Mouse (Mus musculus): ENCODE data around the gene Tmbim1. TPM values are rescaled to one million over a fixed set of nuclear protein-coding genes. Genes with fewer than 3 reads are reported as not detected.

Gene Tmbim1
- total RNA-seq, 2 experiments from 2014 or later, result 63.2 to 68.6 TPM

DNA sequence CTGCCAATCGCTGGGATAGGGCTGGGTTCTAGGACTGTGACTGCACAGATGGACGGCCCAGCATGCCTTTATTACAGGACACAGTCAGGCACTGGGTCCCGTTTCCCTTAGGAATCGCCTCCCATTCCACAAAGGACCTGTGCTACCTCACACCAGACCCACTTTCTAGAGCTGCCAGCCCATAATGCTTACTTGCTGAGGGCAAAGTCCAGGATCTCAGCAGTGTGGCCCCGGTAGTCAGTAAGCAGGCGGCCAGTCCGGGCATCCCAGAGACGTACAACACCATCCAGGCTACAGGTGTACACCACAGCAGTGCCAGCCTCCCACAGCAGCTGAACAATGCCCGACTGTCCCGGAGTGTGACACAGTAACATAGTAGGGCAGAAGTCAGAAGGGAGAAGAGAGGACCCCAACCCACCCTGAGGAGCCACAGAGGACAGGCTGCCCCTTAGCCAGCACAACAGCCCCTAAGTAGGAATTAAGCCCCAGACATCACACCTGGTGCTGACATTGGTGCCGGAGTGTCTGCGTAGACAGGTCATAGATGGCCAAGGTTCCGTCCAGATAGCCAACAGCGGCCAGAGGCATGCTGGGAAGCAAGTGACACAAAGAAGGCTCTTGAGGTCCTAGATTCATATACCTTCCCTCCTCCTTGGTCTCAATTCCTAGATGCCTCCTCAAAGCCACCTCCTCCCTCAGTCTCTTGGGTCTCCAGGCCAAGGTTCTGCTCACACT, 24.7 kb downstream of the Tmbim1 start:
- no peak for DNase-seq (ENCODE audit: low spot score in 2 of 2)

DNA sequence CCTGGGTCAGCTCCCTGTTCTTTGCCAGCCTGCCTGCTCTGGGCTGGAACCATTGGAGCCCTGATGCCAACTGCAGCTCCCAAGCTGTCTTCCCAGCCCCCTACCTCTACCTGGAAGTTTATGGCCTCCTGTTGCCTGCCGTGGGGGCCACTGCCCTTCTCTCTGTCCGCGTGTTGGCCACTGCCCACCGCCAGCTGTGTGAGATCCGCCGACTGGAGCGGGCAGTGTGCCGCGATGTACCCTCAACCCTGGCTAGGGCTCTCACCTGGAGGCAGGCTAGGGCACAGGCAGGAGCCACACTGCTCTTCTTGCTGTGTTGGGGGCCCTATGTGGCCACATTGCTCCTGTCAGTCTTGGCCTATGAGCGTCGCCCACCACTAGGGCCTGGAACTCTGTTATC, 26.4 kb downstream of the Tmbim1 start:
- DNase-seq (ENCODE audit: low spot score in 2 of 2), result no peak

- no peak for DNase-seq (ENCODE audit: low spot score in 2 of 2)
Observed at GRCm38 (mm10) chr1:74278538-74278937, 26.9 kb downstream of the Tmbim1 start, which contains the start of gene Gpbar1. Gene Gpbar1 (plus strand): TSS chr1:74278550.

GRCm38 (mm10) chr1:74277883-74278537, 27.4 kb downstream of the Tmbim1 start:
- DNase-seq (ENCODE audit: low spot score in 2 of 2), result no peak

- no peak for DNase-seq (ENCODE audit: low spot score in 2 of 2)
Observed at GRCm38 (mm10) chr1:74277041-74277440, 28.4 kb downstream of the Tmbim1 start.

DNA sequence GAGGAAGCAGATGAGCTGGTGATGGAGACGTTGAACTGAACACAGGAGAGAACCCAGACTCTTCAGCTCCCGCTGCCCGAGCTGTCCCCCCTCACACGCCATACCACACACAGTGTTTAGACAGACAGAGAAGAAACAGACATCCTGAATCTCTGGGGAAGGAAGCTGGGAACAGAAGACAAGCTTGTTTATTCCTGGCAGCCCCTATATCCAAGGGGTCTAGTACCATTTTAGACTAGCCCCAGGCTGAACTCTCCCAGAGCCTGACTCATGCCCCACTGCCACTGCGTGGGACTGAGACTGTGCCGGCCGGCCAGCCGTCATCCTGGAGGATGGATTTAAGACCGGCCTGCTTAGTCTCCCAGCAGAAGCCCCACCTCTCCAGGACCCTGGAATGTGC, 30.4 kb downstream of the Tmbim1 start:
- peak in 1 of 2 experiments; percentile 16 for DNase-seq (ENCODE audit: low spot score in 2 of 2)

- no peak for DNase-seq (ENCODE audit: low spot score in 2 of 2)
Observed at GRCm38 (mm10) chr1:74271659-74272058, 33.8 kb downstream of the Tmbim1 start.

DNA sequence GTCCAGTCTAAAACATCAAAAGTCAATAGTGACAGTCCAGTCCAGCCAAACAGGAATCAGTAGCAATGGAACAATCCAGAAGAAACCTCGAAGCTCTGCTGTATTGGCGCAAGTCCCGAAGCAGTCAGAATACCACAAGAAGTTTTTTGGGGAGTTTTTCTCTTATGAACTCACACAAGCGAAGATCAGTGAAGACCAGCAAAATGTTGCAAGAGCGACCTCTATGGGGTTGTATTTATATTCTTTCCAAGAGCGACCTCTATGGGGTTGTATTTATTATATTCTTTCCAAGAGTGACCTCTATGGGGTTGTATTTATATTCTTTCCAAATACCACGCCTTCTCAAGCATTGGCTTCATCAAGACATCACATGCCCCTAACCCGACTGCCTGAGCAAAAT, 36.7 kb downstream of the Tmbim1 start:
- DNase-seq (ENCODE audit: low spot score in 2 of 2), result no peak

- no peak for DNase-seq (ENCODE audit: low spot score in 2 of 2)
Observed at GRCm38 (mm10) chr1:74262510-74262909, 42.9 kb downstream of the Tmbim1 start.

DNA sequence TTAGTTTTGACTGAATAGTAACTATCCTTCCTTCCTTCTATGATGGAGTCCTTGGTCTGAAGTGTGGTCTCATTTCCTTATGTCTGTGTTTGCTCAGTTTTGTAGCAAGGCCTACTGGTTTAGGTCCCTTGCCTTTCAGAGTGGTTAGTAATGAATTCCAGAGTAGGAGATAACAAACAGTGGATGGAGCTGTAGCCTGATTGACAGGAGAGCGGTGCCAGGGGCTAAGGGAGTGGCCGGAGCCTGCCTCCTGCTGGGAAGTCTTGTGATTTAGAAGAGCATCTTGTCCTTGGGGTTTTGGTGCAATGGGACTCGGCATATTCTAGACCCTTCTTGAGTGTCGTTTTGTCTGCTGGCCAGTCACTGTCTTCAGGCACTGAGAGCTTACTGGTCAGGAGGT, 48.6 kb downstream of the Tmbim1 start:
- no peak for DNase-seq (ENCODE audit: low spot score in 2 of 2)

- no peak for DNase-seq (ENCODE audit: low spot score in 2 of 2)
Observed at GRCm38 (mm10) chr1:74255704-74256345, 49.6 kb downstream of the Tmbim1 start.

GRCm38 (mm10) chr1:74250096-74250495, 55.3 kb downstream of the Tmbim1 start:
- DNase-seq (ENCODE audit: low spot score in 2 of 2), result no peak

GRCm38 (mm10) chr1:74249331-74249980, 56.0 kb downstream of the Tmbim1 start:
- DNase-seq (ENCODE audit: low spot score in 2 of 2), result no peak

DNA sequence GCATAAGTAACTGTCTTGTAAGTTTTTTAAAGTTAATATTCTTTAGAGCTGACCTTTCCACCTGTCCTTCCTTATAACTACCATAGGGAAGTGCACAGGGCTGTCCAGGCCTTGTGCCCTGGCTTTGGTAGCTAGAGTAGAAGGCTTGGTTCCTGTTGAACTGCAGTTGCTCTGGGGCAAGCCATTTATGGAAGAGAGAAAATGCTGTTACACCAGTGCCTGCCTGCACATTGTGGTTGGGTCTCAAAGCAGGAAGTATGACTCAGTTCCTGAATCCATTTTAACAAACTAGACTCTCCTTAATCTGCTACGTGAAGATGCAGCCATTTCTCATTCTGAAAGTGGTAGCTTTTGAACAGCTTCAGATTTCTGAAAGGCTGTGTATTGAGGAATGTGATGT, 56.6 kb downstream of the Tmbim1 start:
- no peak for DNase-seq (ENCODE audit: low spot score in 2 of 2)

DNA sequence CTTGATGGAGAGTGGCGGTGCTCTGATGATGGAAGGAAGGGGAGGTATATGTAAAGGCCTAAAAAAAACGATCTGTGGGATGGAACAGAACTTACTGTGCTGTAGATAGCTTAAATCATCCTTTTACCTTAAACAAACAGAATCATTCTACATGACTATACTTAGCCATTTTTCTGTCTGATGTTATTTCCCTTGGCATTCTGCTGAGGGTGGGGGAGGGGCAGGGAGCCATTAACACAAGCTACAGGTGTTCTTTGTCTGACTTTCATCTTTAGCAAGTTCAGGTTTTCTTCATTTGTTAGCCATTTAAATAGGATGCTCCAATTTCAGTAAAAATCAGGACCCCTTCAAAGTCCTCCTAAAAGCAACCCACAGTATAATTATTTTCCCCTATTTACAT, 59.9 kb downstream of the Tmbim1 start:
- no peak for DNase-seq (ENCODE audit: low spot score in 2 of 2)

- DNase-seq (ENCODE audit: low spot score in 2 of 2), result no peak
Observed at GRCm38 (mm10) chr1:74240832-74241231, 64.6 kb downstream of the Tmbim1 start.

DNA sequence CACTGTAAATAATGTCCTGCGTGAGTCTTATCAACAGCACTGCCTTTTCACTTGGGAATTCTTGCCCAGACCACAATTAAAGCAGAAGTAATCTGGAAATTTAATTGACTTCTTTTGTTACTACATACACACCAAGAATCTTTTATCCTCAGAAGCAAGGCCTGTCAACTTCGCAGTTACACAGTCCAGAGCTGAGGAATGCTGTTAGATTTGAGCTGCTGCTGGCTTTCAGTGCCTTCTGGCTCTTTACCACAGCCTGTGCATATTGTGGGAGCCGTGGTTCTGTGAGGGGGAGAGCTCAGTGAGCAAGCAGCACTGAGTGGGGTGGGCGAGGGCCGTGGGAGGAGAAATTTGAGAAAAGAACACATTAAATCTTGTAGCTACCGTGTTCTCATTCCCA, 65.1 kb downstream of the Tmbim1 start:
- DNase-seq (ENCODE audit: low spot score in 2 of 2), result no peak

- no peak for DNase-seq (ENCODE audit: low spot score in 2 of 2)
Observed at GRCm38 (mm10) chr1:74239618-74240017, 65.8 kb downstream of the Tmbim1 start.

DNA sequence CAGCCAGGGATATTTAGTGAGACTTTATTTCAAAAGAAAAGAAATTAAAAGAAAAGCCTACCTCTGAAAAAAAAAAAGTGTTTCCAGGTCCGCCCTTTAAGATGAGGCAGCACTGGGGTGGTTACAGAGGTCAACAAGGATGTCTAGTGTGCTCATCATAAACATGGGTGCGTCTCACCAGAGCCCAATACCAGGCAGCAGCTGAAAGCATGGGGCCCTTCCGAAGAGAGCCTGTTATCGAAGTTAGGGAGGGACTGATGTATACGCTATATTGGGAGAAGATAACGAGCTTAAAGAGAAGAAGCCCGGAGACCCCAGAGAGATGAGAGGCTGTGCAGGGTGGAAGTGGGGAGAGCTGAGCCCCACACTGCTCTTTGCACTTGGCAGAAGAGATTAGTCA, 66.3 kb downstream of the Tmbim1 start:
- no peak for DNase-seq (ENCODE audit: low spot score in 2 of 2)

Measured in gastrocnemius, postnatal 4 days (tissue).